9 mouse cellular contexts compared by ENCODE assay signal in the genomic region with DNA sequence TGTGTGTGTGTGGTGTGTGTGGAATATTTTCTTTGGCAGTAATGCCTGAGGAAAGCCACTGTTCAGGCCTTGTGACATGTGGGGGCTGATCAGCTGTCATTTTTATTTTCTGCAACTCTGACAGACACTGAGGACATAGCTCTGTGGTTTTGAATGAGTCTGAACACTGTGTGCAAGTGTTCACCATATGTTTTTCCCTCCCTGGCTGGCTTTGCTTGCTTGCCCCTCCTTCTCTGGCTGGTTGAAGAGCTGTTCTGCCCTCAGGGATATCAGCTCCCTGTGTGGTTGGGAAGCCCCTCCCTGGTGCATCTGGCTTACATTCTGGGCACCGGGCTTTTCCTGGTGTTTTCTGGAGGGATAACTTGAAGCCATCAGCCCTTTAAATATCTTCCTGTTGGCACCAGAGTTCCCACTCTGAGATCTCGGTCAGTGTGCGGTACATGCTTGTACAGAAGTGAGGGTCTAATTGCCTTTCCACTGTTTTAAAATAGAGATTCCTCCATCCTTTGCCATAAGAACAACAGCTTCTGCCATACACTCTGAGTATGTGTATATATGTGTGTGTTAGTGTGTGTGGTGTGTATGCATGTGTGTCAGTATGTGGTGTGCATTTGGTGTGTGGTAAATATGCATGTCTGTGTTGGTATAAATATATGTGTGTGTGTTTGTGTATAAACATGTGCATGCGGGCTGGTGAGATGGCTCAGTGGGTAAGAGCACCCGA. TPM values are rescaled to one million over a fixed set of nuclear protein-coding genes. Genes with fewer than 3 reads are reported as not detected.
A peak's percentile ranks its signal among the peaks of the same experiment; 100 is the strongest.
DNase-seq lines count a peak whose midpoint lies in the region; ATAC-seq and TF ChIP-seq lines count a peak whose summit lies in the region.
"Had no signal": no experiment of that assay in that cellular context is flagged by ENCODE, and none has a peak within 500 bp of the region (broad histone marks: within the 10 kb centered on the region; RNA-seq: fewer than 3 reads in every experiment).

No protein-coding gene starts in this region.

- H3K36me3 ChIP-seq in embryonic facial prominence, embryonic 15.5 days: no peaks in the 10 kb centered on the region
- H3K36me3 ChIP-seq in limb, embryonic 14.5 days (ENCODE audit: control insufficient read depth, insufficient read depth, low read length): no peaks in the 10 kb centered on the region

- H3K27me3 ChIP-seq in embryonic facial prominence, embryonic 15.5 days: no peaks in the 10 kb centered on the region
- no peaks in the 10 kb centered on the region for H3K27me3 ChIP-seq in limb, embryonic 14.5 days (ENCODE audit: control insufficient read depth, insufficient read depth, low read length)

- peak; percentile 36 to 54 for DNase-seq in left cerebral cortex, postnatal 25 days (ENCODE audit: low spot score in 2 of 2)
- DNase-seq in left cerebral cortex, adult 2 months (ENCODE audit: extremely low spot score in 1 of 2, low spot score in 2 of 2): no peak
- DNase-seq in cerebellum, adult 11-12 months: peak; percentile 53
- DNase-seq in limb, embryonic 14.5 days (ENCODE audit: low spot score): peak; percentile 72
- DNase-seq in right cerebral cortex, postnatal 25 days: no peak
- DNase-seq in adrenal gland, adult 18-20 months (ENCODE audit: low spot score in 2 of 2): no peak
- no peak for DNase-seq in kidney, postnatal 14 days
- DNase-seq: heart, postnatal 36 days had no signal

- TF ChIP-seq POLR2A in limb, embryonic 14.5 days (IDR thresholded peaks at IDR 0.05; ENCODE audit: borderline replicate concordance, extremely low read depth, insufficient read depth, insufficient read length): no peak

- intact Hi-C loops in left cerebral cortex, postnatal 25 days (cut with DNase I): no loop called here
- intact Hi-C loops in left cerebral cortex, adult 2 months (cut with DNase I): no loop called here

- WGBS in embryonic facial prominence, embryonic 15.5 days: 30% methylated on average over 5 of the region's 5 CpGs
- 44% methylated on average over 5 of the region's 5 CpGs for WGBS in limb, embryonic 14.5 days

- H3K9ac ChIP-seq in embryonic facial prominence, embryonic 15.5 days: no peak overlapping the region
- no peak overlapping the region for H3K9ac ChIP-seq in limb, embryonic 14.5 days (ENCODE audit: low read depth, low read length, severe bottlenecking)

- H3K4me2 ChIP-seq in embryonic facial prominence, embryonic 15.5 days (replicated peaks): no peak overlapping the region
- H3K4me2 ChIP-seq in limb, embryonic 14.5 days (replicated peaks; ENCODE audit: low read depth, low read length, severe bottlenecking): no peak overlapping the region

- peak; percentile 90 for ATAC-seq in embryonic facial prominence, embryonic 15.5 days (ENCODE audit: insufficient number of reproducible peaks, low FRiP score, low TSS enrichment, low read depth)
- ATAC-seq in limb, embryonic 14.5 days (ENCODE audit: low FRiP score, low read depth): peak; percentile 70

- H3K4me1 ChIP-seq in embryonic facial prominence, embryonic 15.5 days: peaks cover 18% of the 10 kb centered on the region
- 0 out of 2 replicates have a peak, but pooled peaks cover 3% of the 10 kb centered on the region for H3K4me1 ChIP-seq in limb, embryonic 14.5 days (ENCODE audit: control insufficient read depth, insufficient read depth, low read length)

- no peak overlapping the region for H3K27ac ChIP-seq in left cerebral cortex, adult 2 months
- peak overlapping the region; percentile 35 for H3K27ac ChIP-seq in embryonic facial prominence, embryonic 15.5 days (replicated peaks)
- no peak overlapping the region for H3K27ac ChIP-seq in limb, embryonic 14.5 days (replicated peaks; ENCODE audit: low read depth, low read length)

- TF ChIP-seq CTCF in left cerebral cortex, adult 2 months (IDR thresholded peaks at IDR 0.05): no peak

- H3K4me3 ChIP-seq in left cerebral cortex, adult 2 months: no peak overlapping the region
- H3K4me3 ChIP-seq in embryonic facial prominence, embryonic 15.5 days (replicated peaks): no peak overlapping the region
- no peak overlapping the region for H3K4me3 ChIP-seq in limb, embryonic 14.5 days (replicated peaks; ENCODE audit: low read length)

- H3K9me3 ChIP-seq in embryonic facial prominence, embryonic 15.5 days (replicated peaks): no peaks in the 10 kb centered on the region
- no peaks in the 10 kb centered on the region for H3K9me3 ChIP-seq in limb, embryonic 14.5 days (ENCODE audit: control insufficient read depth, low read length)

RNA-seq across cellular contexts. Expression of gene Noc4l, which starts 41.6 kb away (rescaled TPM):
- 10 to 100 TPM; 24.9 to 25.6 TPM for total RNA-seq in left cerebral cortex, postnatal 25 days (2021)
- 10 to 100 TPM; 25.6 to 27.2 TPM for total RNA-seq in left cerebral cortex, adult 2 months (2021)
- polyA plus RNA-seq in embryonic facial prominence, embryonic 15.5 days (2015; fragmentation: Nextera tagmentation; extraction: Ambion mirVana): 44.0 and 48.4 TPM in 2 replicates
- polyA plus RNA-seq in limb, embryonic 14.5 days (2012; rRNA removed): 70.8 and 85.6 TPM in 2 replicates
- 40.1 and 43.0 TPM in 2 replicates for polyA plus RNA-seq in limb, embryonic 14.5 days (2014; fragmentation: Nextera tagmentation; extraction: Ambion mirVana)
- 10 to 100 TPM; 18.9 to 19.1 TPM for total RNA-seq in adrenal gland, adult 18-20 months (2021)

RNA-seq across cellular contexts. Expression of gene Ddx51, which starts 41.7 kb away (rescaled TPM):
- 10 to 100 TPM; 23.7 to 26.4 TPM for total RNA-seq in left cerebral cortex, postnatal 25 days (2021)
- 10 to 100 TPM; 30.4 to 31.6 TPM for total RNA-seq in left cerebral cortex, adult 2 months (2021)
- 24.6 and 25.6 TPM in 2 replicates for polyA plus RNA-seq in embryonic facial prominence, embryonic 15.5 days (2015; fragmentation: Nextera tagmentation; extraction: Ambion mirVana)
- polyA plus RNA-seq in limb, embryonic 14.5 days (2012; rRNA removed): 29.2 and 31.8 TPM in 2 replicates
- polyA plus RNA-seq in limb, embryonic 14.5 days (2014; fragmentation: Nextera tagmentation; extraction: Ambion mirVana): 27.5 and 28.2 TPM in 2 replicates
- 10 to 100 TPM; 16.8 to 23.7 TPM for total RNA-seq in adrenal gland, adult 18-20 months (2021)

Comparison
In these comparisons a context has a peak if more than half of its experiments do, and no peak if none do; other contexts are left out.
1. DNase-seq: peak in left cerebral cortex, postnatal 25 days (2 of 2), cerebellum, adult 11-12 months (single experiment) and limb, embryonic 14.5 days (single experiment); none in left cerebral cortex, adult 2 months (0 of 2), right cerebral cortex, postnatal 25 days (single experiment), adrenal gland, adult 18-20 months (0 of 2) and kidney, postnatal 14 days (single experiment).